Mouse (Mus musculus) lung, postnatal 14 days (tissue): ENCODE data around the gene Myocd.

Source experiments
- DNase-seq: peaks from one replicate; pipeline ENCODE4 v3.0.0; 2021

Myocd gene

GRCm38 (mm10) chr11:65135251-65135739 lies 134.5 kb downstream of the Myocd start:
- no peak for DNase-seq

GRCm38 (mm10) chr11:65133661-65134060 lies 136.1 kb downstream of the Myocd start:
- DNase-seq = no peak

GRCm38 (mm10) chr11:65129110-65129509 lies 140.7 kb downstream of the Myocd start:
- DNase-seq = no peak

- DNase-seq = no peak
These were observed 141.1 kb downstream of the Myocd start for GRCm38 (mm10) chr11:65128666-65129065.

- no peak for DNase-seq
These were observed 143.2 kb downstream of the Myocd start for GRCm38 (mm10) chr11:65126566-65126965.
